Mouse (Mus musculus) forebrain, postnatal 0 days (tissue): ENCODE results near the gene Mapkap1. TPM values are rescaled to one million over a fixed set of nuclear protein-coding genes. Genes with fewer than 3 reads are reported as not detected.

Experiments used
- ATAC-seq: fragments of 200-750 bp; cut with Nextera tagmentation; 2 replicates; pipeline ENCODE4 v1.8.0; 2017; ENCODE audit warnings: mild to moderate bottlenecking, moderate library complexity
- DNase-seq: peaks from one replicate; pipeline ENCODE4 v3.0.0-alpha.2; 2015
- H3K27ac ChIP-seq: fragments of 300-500 bp; sonication (generic); 2 replicates; pipeline ENCODE4 v1.5.1; 2014; ENCODE audit warnings: low read depth, mild to moderate bottlenecking, antibody characterized with exemption, low read length, moderate library complexity, mixed read lengths
- H3K27me3 ChIP-seq: fragments of 300-500 bp; sonication (generic); 2 replicates; pipeline ENCODE4 v1.6.1; 2014; ENCODE audit warnings: mild to moderate bottlenecking, low read length, mixed read lengths; ENCODE audit not compliant: insufficient read depth
- H3K36me3 ChIP-seq: fragments of 300-500 bp; sonication (generic); 2 replicates; pipeline ENCODE4 v1.6.1; 2014; ENCODE audit warnings: mild to moderate bottlenecking, moderate library complexity; ENCODE audit not compliant: insufficient read depth
- H3K4me1 ChIP-seq: fragments of 300-500 bp; sonication (generic); 2 replicates; pipeline ENCODE4 v1.6.1; 2014; ENCODE audit warnings: antibody characterized with exemption; ENCODE audit not compliant: insufficient read depth
- H3K4me2 ChIP-seq: fragments of 300-500 bp; sonication (generic); 2 replicates; pipeline ENCODE4 v1.6.1; 2014; ENCODE audit warnings: low read depth, mild to moderate bottlenecking, moderate library complexity
- H3K4me3 ChIP-seq: fragments of 300-500 bp; sonication (generic); 2 replicates; pipeline ENCODE4 v1.5.1; 2014; ENCODE audit warnings: low read depth, low read length, mixed read lengths
- H3K9ac ChIP-seq: fragments of 300-500 bp; sonication (generic); 2 replicates; pipeline ENCODE4 v1.6.1; 2014; ENCODE audit warnings: mild to moderate bottlenecking
- H3K9me3 ChIP-seq: fragments of 300-500 bp; sonication (generic); 2 replicates; pipeline ENCODE4 v1.6.1; 2016; ENCODE audit warnings: low read length
- CTCF ChIP-seq: sonication (generic); IDR thresholded peaks from 2 replicates; pipeline ENCODE4 v1.5.1; 2016; ENCODE audit warnings: antibody characterized with exemption, control low read depth, low read depth
- WGBS: fragments of 180-500 bp; shearing (Covaris S2); extraction: QIAGEN DNeasy Blood & Tissue Kit; methylation state at CpG from one replicate; pipeline ENCODE4 v1.1.7; 2014; 5-methylcytosine and 5-hydroxymethylcytosine counted together
- polyA plus RNA-seq: library from polyadenylated mRNA; unstranded; fragments of >200 nt; fragmentation: Nextera tagmentation; extraction: Ambion mirVana; gene quantifications from 2 replicates; pipeline ENCODE4 v1.2.1, GENCODE M21; 2015
- total RNA-seq: library from RNA; depleted of rRNA; stranded (reverse); fragments of >200 nt; gene quantifications from 2 replicates; pipeline ENCODE4 v1.2.3, GENCODE M21; 2014

Gene Mapkap1
- total and polyA plus RNA-seq, 2 experiments from 2014 or later = 102 TPM

DNA sequence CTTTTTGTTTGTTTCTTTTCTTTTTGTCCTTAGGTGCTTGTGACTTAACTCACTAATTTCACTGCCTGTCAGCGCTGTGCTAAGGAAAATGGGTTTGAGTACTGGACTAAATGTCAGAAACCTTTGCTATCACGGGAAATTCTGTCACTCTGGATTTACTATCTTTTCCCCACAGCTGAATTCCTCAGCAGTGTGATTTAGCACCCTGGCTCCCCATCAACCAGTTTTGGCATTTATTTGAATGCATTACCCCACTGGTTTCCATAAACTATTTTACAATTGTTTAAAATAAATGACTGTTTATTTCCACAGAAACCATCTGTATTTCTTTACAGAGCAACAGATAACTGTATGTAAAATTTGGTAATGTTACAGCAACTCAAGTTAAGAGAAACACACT, 146.2 kb downstream of the Mapkap1 start:
- no peaks in the 10 kb centered on the region for H3K27me3 ChIP-seq
- DNase-seq (no peak), ATAC-seq (no peak)
- no peak overlapping the region for H3K4me2 ChIP-seq
- H3K27ac ChIP-seq = no peak overlapping the region
- no peaks in the 10 kb centered on the region; the same call in 1 of the 2 replicates for H3K36me3 ChIP-seq
- no peak for TF ChIP-seq CTCF
- no peak overlapping the region for H3K4me3 ChIP-seq
- H3K9ac ChIP-seq = no peak overlapping the region
- no peaks in the 10 kb centered on the region for H3K9me3 ChIP-seq
- 61% methylated on average over 2 of the region's 2 CpGs for WGBS
- H3K4me1 ChIP-seq = no peaks in the 10 kb centered on the region

DNA sequence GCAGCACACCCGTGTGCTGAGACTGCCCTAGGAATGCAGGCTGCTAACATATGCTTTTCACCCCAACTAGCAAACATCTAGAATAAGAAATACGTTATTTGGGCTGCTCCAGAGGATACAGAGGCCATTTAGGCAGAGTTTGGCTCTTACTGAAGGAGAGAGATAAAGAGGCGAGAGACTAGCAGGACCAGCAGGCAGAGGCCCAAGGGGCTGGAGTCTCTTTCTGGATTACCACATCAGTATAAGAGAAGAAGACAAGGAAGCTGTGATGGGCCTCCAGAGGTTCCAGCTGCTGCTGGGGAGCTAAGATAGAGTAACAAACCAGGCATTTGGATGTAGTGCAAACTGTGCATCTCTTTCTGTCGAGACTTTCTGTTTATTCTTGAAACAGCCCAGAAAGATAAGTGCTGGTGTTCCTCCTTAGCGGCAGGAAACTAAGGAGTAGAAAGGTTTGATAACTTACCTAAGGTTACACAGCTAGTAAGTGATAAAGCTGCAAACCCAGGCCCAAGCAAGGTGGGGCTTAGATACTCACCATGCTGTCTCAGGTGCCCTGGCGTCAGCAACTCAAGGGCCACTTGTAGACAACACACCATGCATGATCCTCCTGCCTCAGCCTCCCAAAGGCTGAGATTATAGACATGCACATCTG, 147.1 kb downstream of the Mapkap1 start:
- H3K27ac ChIP-seq = no peak overlapping the region

DNA sequence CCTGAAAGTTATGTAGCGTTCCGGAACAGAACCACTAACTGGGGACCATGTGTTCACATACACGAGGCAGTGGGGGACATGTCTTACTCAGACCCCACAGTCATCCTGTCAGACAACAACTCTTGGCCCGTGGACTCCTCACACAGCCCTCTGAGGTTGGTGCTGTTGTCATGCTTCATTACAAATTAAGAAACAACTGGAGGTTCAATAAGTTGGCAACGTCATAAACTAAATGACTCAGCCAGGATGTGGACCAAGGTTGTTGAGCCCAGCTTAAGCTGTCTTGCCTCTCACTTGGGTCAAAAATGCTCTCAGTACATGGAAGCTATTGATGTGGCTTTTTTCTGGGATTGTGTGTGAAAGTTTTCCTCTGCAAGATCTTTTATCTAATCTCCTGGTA, 153.6 kb downstream of the Mapkap1 start:
- no peaks in the 10 kb centered on the region for H3K9me3 ChIP-seq
- no peak overlapping the region for H3K4me3 ChIP-seq
- ATAC-seq (no peak), DNase-seq (no peak)
- TF ChIP-seq CTCF = no peak
- H3K27me3 ChIP-seq = no peaks in the 10 kb centered on the region
- H3K9ac ChIP-seq = no peak overlapping the region
- H3K4me1 ChIP-seq = no peaks in the 10 kb centered on the region
- H3K27ac ChIP-seq = no peak overlapping the region
- 89% methylated on average over 5 of the region's 5 CpGs for WGBS
- H3K4me2 ChIP-seq = no peak overlapping the region
- H3K36me3 ChIP-seq = no peaks in the 10 kb centered on the region; the same call in 1 of the 2 replicates

More for the DNA sequence above, 147.1 kb downstream of the Mapkap1 start:
- Histone ChIP-seq H3K27me3 (no peaks in the 10 kb centered on the region), H3K9me3 (no peaks in the 10 kb centered on the region), H3K4me2 (no peak overlapping the region), H3K36me3 (no peaks in the 10 kb centered on the region; the same call in 1 of the 2 replicates), H3K9ac (no peak overlapping the region), H3K4me3 (no peak overlapping the region), H3K4me1 (no peaks in the 10 kb centered on the region)
- ATAC-seq (no peak), DNase-seq (no peak)
- no peak for TF ChIP-seq CTCF
- 88% methylated on average over 6 of the region's 6 CpGs for WGBS

DNA sequence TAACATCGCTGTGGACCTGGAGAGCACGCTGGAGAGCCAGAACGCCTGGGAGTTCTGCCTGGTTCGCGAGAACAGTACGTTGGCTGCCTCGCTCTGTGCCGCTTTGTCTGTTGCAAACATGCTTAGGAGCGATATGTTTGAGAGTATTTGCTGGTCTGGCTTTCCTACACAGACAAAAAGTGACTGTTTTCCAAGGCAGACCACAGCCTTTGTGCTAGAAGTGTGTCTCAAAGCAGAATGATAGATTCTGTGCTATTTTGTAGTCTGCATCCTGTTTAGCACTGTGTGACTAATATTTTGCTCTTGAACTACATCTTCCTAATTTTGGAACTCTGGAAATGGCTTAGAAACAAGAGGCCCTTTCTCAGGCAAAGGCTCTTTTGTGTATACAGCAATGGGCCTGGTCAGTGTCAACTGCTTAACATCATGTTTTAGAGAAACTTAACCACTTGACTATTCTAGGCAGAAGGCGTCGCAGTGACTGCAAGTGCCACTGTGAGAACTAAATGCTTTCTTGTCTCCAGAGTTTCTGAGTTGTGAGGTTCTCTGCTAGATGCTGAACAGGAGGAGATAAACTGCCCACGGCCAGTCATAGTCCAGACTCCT, 156.6 kb downstream of the Mapkap1 start:
- Histone ChIP-seq H3K4me3 (no peak overlapping the region), H3K4me2 (no peak overlapping the region), H3K4me1 (no peaks in the 10 kb centered on the region), H3K36me3 (no peaks in the 10 kb centered on the region), H3K9me3 (no peaks in the 10 kb centered on the region), H3K27ac (no peak overlapping the region), H3K27me3 (no peaks in the 10 kb centered on the region), H3K9ac (no peak overlapping the region)
- ATAC-seq (no peak), DNase-seq (no peak)
- TF ChIP-seq CTCF = no peak
- 52% methylated on average over 12 of the region's 12 CpGs for WGBS

DNA sequence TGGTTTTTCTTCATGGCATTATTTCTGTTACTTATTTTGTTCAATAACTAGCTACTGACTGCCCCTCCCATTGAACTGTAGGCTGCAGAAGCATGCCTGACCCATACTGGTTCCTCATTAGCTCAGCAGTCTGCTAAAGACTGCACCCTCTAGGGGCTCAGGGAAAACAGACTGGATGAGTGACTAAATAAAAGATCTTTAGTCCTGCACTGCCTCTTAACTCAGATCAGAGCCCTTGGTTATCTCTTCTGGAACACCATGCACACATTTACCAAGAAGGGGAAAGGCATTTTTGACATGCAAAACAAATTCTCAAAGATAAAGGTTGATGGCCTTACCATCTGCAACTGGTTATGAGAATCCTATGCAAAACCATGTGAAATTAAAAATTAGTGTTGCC, 157.3 kb downstream of the Mapkap1 start:
- H3K4me1 ChIP-seq = no peaks in the 10 kb centered on the region
- no peaks in the 10 kb centered on the region for H3K27me3 ChIP-seq
- no peak overlapping the region for H3K27ac ChIP-seq
- no peak for DNase-seq
- ATAC-seq = no peak
- H3K4me2 ChIP-seq = no peak overlapping the region
- TF ChIP-seq CTCF = no peak
- no peaks in the 10 kb centered on the region for H3K9me3 ChIP-seq
- no peak overlapping the region for H3K4me3 ChIP-seq
- no peak overlapping the region for H3K9ac ChIP-seq
- H3K36me3 ChIP-seq = no peaks in the 10 kb centered on the region

DNA sequence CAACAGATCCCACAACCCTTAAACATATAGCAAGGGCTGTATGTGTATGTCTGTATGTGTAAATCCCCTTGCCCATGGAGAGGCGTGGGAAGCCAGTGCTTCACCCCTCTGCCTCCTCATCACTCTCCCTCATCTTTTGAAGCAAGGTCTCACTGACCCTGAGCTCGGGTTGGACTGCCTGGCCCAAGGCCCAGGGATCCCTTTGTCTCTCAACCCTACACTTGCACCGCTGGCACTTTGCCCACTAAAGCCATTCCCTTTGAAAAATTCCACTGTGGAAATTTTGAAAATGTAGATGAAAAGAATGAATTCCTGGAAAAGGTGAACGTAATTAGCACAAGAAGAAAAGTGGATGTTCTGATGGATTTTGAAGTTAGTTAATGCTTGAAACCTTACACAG, 159.6 kb downstream of the Mapkap1 start:
- ATAC-seq = no peak
- H3K4me2 ChIP-seq = no peak overlapping the region
- H3K27ac ChIP-seq = no peak overlapping the region
- peaks cover 16% of the 10 kb centered on the region; the same call in 1 of the 2 replicates for H3K4me1 ChIP-seq
- no peaks in the 10 kb centered on the region for H3K36me3 ChIP-seq
- H3K9ac ChIP-seq = no peak overlapping the region
- no peak for DNase-seq
- H3K4me3 ChIP-seq = no peak overlapping the region
- TF ChIP-seq CTCF = no peak
- no peaks in the 10 kb centered on the region for H3K9me3 ChIP-seq
- WGBS = 46% methylated on average over 4 of the region's 4 CpGs
- H3K27me3 ChIP-seq = no peaks in the 10 kb centered on the region

DNA sequence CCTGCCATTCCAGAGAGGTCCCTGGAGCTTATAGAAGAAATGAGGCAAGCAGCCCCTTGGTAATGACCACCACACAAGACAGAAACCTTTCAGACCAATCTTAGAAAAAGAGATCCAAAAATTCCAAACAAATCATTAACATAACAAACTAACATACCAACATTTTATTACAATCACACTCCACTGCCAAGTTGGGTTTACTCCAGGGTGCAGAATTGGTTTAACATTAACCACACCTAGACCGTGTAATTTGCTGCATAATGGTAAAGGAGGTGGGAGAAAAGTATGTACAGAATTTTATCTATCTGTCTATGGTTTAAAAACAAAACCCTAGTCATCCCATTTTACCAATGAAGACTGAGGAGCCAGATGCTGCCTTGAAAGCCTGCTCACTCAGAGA, 160.0 kb downstream of the Mapkap1 start:
- Histone ChIP-seq H3K9me3 (no peaks in the 10 kb centered on the region), H3K9ac (no peak overlapping the region), H3K27me3 (no peaks in the 10 kb centered on the region), H3K27ac (no peak overlapping the region), H3K4me3 (no peak overlapping the region), H3K4me1 (peaks cover 16% of the 10 kb centered on the region; the same call in 1 of the 2 replicates), H3K36me3 (no peaks in the 10 kb centered on the region), H3K4me2 (no peak overlapping the region)
- no peak for DNase-seq
- ATAC-seq = no peak
- TF ChIP-seq CTCF = no peak
- 76% methylated on average over 1 of the region's 1 CpGs for WGBS
